In genomic region chr11:9299615-9300014, GRCm38 (mm10) we compare ENCODE assay signal across 24 mouse cellular contexts.
"Had no signal": no experiment of that assay in that cellular context is flagged by ENCODE, and none has a peak within 500 bp of the region (broad histone marks: within the 10 kb centered on the region; RNA-seq: fewer than 3 reads in every experiment).

No protein-coding gene starts in this region.

- DNase-seq: gastrocnemius, postnatal 14 days; gastrocnemius, postnatal 36 days; heart, adult 18-20 months; heart, postnatal 10 days; heart, postnatal 4 days; kidney, adult 18-20 months; kidney, adult 8-10 months; kidney, postnatal 10 days; kidney, postnatal 25 days; kidney, postnatal 4 days; layer of hippocampus, adult 9-11 months; layer of hippocampus, postnatal 36 days; left cerebral cortex, postnatal 4 days had no signal

- H3K9ac ChIP-seq: heart, embryonic 12.5 days; hindbrain, embryonic 12.5 days; hindbrain, embryonic 14.5 days; intestine, embryonic 15.5 days; limb, embryonic 13.5 days; limb, embryonic 15.5 days had no signal

- ATAC-seq: hindbrain, embryonic 16.5 days; inflammation-experienced regulatory T-cells, adult 6 months; intestine, embryonic 15.5 days; intestine, postnatal 0 days had no signal

- H3K4me3 ChIP-seq: heart, embryonic 10.5 days; heart, embryonic 12.5 days; hindbrain, embryonic 10.5 days; hindbrain, embryonic 12.5 days; intestine, embryonic 15.5 days; limb, embryonic 13.5 days; limb, embryonic 15.5 days had no signal

- H3K27me3 ChIP-seq: heart, embryonic 12.5 days; hindbrain, embryonic 12.5 days; intestine, embryonic 15.5 days; limb, embryonic 13.5 days; limb, embryonic 15.5 days had no signal

- H3K9me3 ChIP-seq: heart, embryonic 10.5 days; heart, embryonic 12.5 days; hindbrain, embryonic 10.5 days; hindbrain, embryonic 12.5 days; intestine, embryonic 15.5 days; limb, embryonic 13.5 days; limb, embryonic 15.5 days had no signal

- H3K36me3 ChIP-seq: heart, embryonic 10.5 days; heart, embryonic 12.5 days; hindbrain, embryonic 10.5 days; hindbrain, embryonic 12.5 days; intestine, embryonic 15.5 days; limb, embryonic 13.5 days; limb, embryonic 15.5 days had no signal

- H3K4me2 ChIP-seq: heart, embryonic 12.5 days; hindbrain, embryonic 12.5 days; hindbrain, embryonic 14.5 days; intestine, embryonic 15.5 days; limb, embryonic 13.5 days; limb, embryonic 15.5 days had no signal

- H3K27ac ChIP-seq: heart, embryonic 10.5 days; hindbrain, embryonic 10.5 days; hindbrain, embryonic 12.5 days; hindbrain, embryonic 14.5 days; intestine, embryonic 15.5 days; limb, embryonic 13.5 days; limb, embryonic 15.5 days had no signal

- H3K4me1 ChIP-seq: heart, embryonic 10.5 days; heart, embryonic 12.5 days; hindbrain, embryonic 10.5 days; hindbrain, embryonic 12.5 days; intestine, embryonic 15.5 days; limb, embryonic 13.5 days; limb, embryonic 15.5 days had no signal
